ENCODE assay signal across 25 mouse cellular contexts in genomic region chr5:148754363-148754762, GRCm38 (mm10).
DNase-seq lines count a peak whose midpoint lies in the region; ATAC-seq and TF ChIP-seq lines count a peak whose summit lies in the region.
"Had no signal": no experiment of that assay in that cellular context is flagged by ENCODE, and none has a peak within 500 bp of the region (broad histone marks: within the 10 kb centered on the region; RNA-seq: fewer than 3 reads in every experiment).

No protein-coding gene starts in this region.

- DNase-seq in kidney, postnatal 0 days (ENCODE audit: low spot score), result no peak
- DNase-seq in midbrain, postnatal 0 days (ENCODE audit: low spot score), result no peak
- no peak for DNase-seq in midbrain, embryonic 10.5 days (ENCODE audit: low spot score)
- DNase-seq in R1 (ENCODE audit: low read depth, low spot score), result peak; percentile 62
- DNase-seq in spleen, postnatal 36 days (ENCODE audit: low spot score in 2 of 2), result no peak
- DNase-seq: B cell, adult 2 months; cerebellum, adult 8-10 months; cerebellum, postnatal 25 days; forebrain, postnatal 0 days; gastrocnemius, postnatal 14 days; heart, postnatal 36 days; kidney, adult 18-20 months; kidney, postnatal 4 days; layer of hippocampus, adult 9-11 months; right cerebral cortex, postnatal 25 days had no signal

- H3K4me2 ChIP-seq in kidney, postnatal 0 days (ENCODE audit: low read length), result no peak overlapping the region
- H3K4me2 ChIP-seq in kidney, embryonic 14.5 days (replicated peaks; ENCODE audit: low read depth, low read length), result no peak overlapping the region
- no peak overlapping the region for H3K4me2 ChIP-seq in midbrain, postnatal 0 days (ENCODE audit: low read depth, low read length, poor library complexity, severe bottlenecking)
- H3K4me2 ChIP-seq: embryonic facial prominence, embryonic 15.5 days; forebrain, embryonic 12.5 days; hindbrain, embryonic 12.5 days; limb, embryonic 15.5 days; midbrain, embryonic 15.5 days had no signal

- no peaks in the 10 kb centered on the region for H3K36me3 ChIP-seq in kidney, postnatal 0 days (ENCODE audit: insufficient read depth, low read length)
- no peaks in the 10 kb centered on the region for H3K36me3 ChIP-seq in kidney, embryonic 14.5 days (ENCODE audit: control insufficient read depth, insufficient read depth, low read length)
- no peaks in the 10 kb centered on the region for H3K36me3 ChIP-seq in midbrain, postnatal 0 days (ENCODE audit: insufficient read depth, low read length)
- H3K36me3 ChIP-seq in midbrain, embryonic 10.5 days, result no peaks in the 10 kb centered on the region
- H3K36me3 ChIP-seq: embryonic facial prominence, embryonic 10.5 days; embryonic facial prominence, embryonic 15.5 days; forebrain, embryonic 12.5 days; heart, embryonic 10.5 days; hindbrain, embryonic 12.5 days; limb, embryonic 10.5 days; limb, embryonic 15.5 days; midbrain, embryonic 15.5 days had no signal

- ATAC-seq in kidney, postnatal 0 days (replicated peaks; ENCODE audit: low FRiP score, low read depth), result no peak
- no peak for ATAC-seq in kidney, embryonic 14.5 days (ENCODE audit: low FRiP score, low TSS enrichment)
- ATAC-seq in midbrain, postnatal 0 days (ENCODE audit: low FRiP score), result no peak
- ATAC-seq: forebrain, postnatal 0 days; midbrain, embryonic 15.5 days had no signal

- TF ChIP-seq CTCF in kidney, postnatal 0 days (IDR thresholded peaks at IDR 0.05; ENCODE audit: low read depth), result 0 out of 2 replicates have a peak, but pooled peaks have one; percentile 7
- TF ChIP-seq CTCF in midbrain, postnatal 0 days (IDR thresholded peaks at IDR 0.05), result peak; percentile 25; the same call in 1 of the 2 replicates

- no peak overlapping the region for H3K4me3 ChIP-seq in kidney, postnatal 0 days (replicated peaks; ENCODE audit: low read depth, low read length)
- H3K4me3 ChIP-seq in kidney, embryonic 14.5 days (ENCODE audit: low read length), result no peak overlapping the region
- H3K4me3 ChIP-seq in midbrain, postnatal 0 days (ENCODE audit: low read depth, low read length), result no peak overlapping the region
- no peak overlapping the region for H3K4me3 ChIP-seq in midbrain, embryonic 10.5 days
- H3K4me3 ChIP-seq: embryonic facial prominence, embryonic 10.5 days; embryonic facial prominence, embryonic 15.5 days; forebrain, embryonic 12.5 days; heart, embryonic 10.5 days; hindbrain, embryonic 12.5 days; limb, embryonic 10.5 days; limb, embryonic 15.5 days; midbrain, embryonic 15.5 days had no signal

- H3K9me3 ChIP-seq in kidney, postnatal 0 days (replicated peaks; ENCODE audit: low read length), result no peaks in the 10 kb centered on the region
- no peaks in the 10 kb centered on the region; the same call in 1 of the 2 replicates for H3K9me3 ChIP-seq in kidney, embryonic 14.5 days (ENCODE audit: control insufficient read depth, low read length)
- no peaks in the 10 kb centered on the region for H3K9me3 ChIP-seq in midbrain, postnatal 0 days (ENCODE audit: low read length)
- H3K9me3 ChIP-seq in midbrain, embryonic 10.5 days (replicated peaks), result peaks cover 4% of the 10 kb centered on the region; the same call in 1 of the 2 replicates
- H3K9me3 ChIP-seq: embryonic facial prominence, embryonic 15.5 days; heart, embryonic 10.5 days; limb, embryonic 10.5 days; limb, embryonic 15.5 days; midbrain, embryonic 15.5 days had no signal

- no peaks in the 10 kb centered on the region for H3K27me3 ChIP-seq in kidney, postnatal 0 days (ENCODE audit: insufficient read depth, low read length)
- no peaks in the 10 kb centered on the region for H3K27me3 ChIP-seq in kidney, embryonic 14.5 days (ENCODE audit: control insufficient read depth, insufficient read depth, low read length)
- no peaks in the 10 kb centered on the region for H3K27me3 ChIP-seq in midbrain, postnatal 0 days (ENCODE audit: insufficient read depth, low read length)
- no peaks in the 10 kb centered on the region for H3K27me3 ChIP-seq in midbrain, embryonic 10.5 days (ENCODE audit: low read depth, poor library complexity, severe bottlenecking)
- H3K27me3 ChIP-seq: embryonic facial prominence, embryonic 15.5 days; forebrain, embryonic 12.5 days; hindbrain, embryonic 12.5 days; limb, embryonic 15.5 days; midbrain, embryonic 15.5 days had no signal

- H3K4me1 ChIP-seq in kidney, postnatal 0 days (replicated peaks; ENCODE audit: insufficient read depth, low read length), result peaks cover 18% of the 10 kb centered on the region
- peaks cover 29% of the 10 kb centered on the region for H3K4me1 ChIP-seq in kidney, embryonic 14.5 days (ENCODE audit: control insufficient read depth, insufficient read depth, low read length)
- no peaks in the 10 kb centered on the region for H3K4me1 ChIP-seq in midbrain, postnatal 0 days (ENCODE audit: insufficient read depth, low read length)
- H3K4me1 ChIP-seq in midbrain, embryonic 10.5 days, result no peaks in the 10 kb centered on the region
- H3K4me1 ChIP-seq: hindbrain, embryonic 12.5 days; midbrain, embryonic 15.5 days had no signal

- no peak overlapping the region for H3K9ac ChIP-seq in kidney, postnatal 0 days (ENCODE audit: low read depth, low read length)
- no peak overlapping the region for H3K9ac ChIP-seq in kidney, embryonic 14.5 days (ENCODE audit: low read depth, low read length)
- H3K9ac ChIP-seq in midbrain, postnatal 0 days (replicated peaks; ENCODE audit: low read length, poor library complexity, severe bottlenecking), result no peak overlapping the region
- H3K9ac ChIP-seq: embryonic facial prominence, embryonic 15.5 days; forebrain, embryonic 12.5 days; forebrain, postnatal 0 days; hindbrain, embryonic 12.5 days; limb, embryonic 15.5 days; midbrain, embryonic 15.5 days had no signal

- 92% methylated on average over 6 of the region's 6 CpGs for WGBS in kidney, postnatal 0 days
- 96% methylated on average over 6 of the region's 6 CpGs for WGBS in kidney, embryonic 14.5 days
- 92% methylated on average over 6 of the region's 6 CpGs for WGBS in midbrain, postnatal 0 days
- 93% methylated on average over 6 of the region's 6 CpGs for WGBS in midbrain, embryonic 10.5 days

- no peak overlapping the region for H3K27ac ChIP-seq in kidney, postnatal 0 days
- H3K27ac ChIP-seq in kidney, embryonic 14.5 days (ENCODE audit: low read depth, low read length), result no peak overlapping the region
- H3K27ac ChIP-seq in midbrain, postnatal 0 days (ENCODE audit: low read depth, low read length), result no peak overlapping the region
- H3K27ac ChIP-seq in midbrain, embryonic 10.5 days (replicated peaks), result no peak overlapping the region
- H3K27ac ChIP-seq: embryonic facial prominence, embryonic 15.5 days; forebrain, embryonic 12.5 days; heart, embryonic 10.5 days; hindbrain, embryonic 12.5 days; limb, embryonic 15.5 days; macrophage; midbrain, embryonic 15.5 days had no signal
